Mouse (Mus musculus) forebrain, embryonic 15.5 days (tissue): ENCODE data around the gene Tm4sf5. TPM values are rescaled to one million over a fixed set of nuclear protein-coding genes. Genes with fewer than 3 reads are reported as not detected.

Source experiments
- polyA plus RNA-seq: library from polyadenylated mRNA; unstranded; fragments of >200 nt; fragmentation: Nextera tagmentation; extraction: Ambion mirVana; gene quantifications from 2 replicates; pipeline ENCODE4 v1.2.1, GENCODE M21; 2015

Tm4sf5 gene
- polyA plus RNA-seq, 1 experiment from 2014 or later, result 1.0 TPM

Other genes with a start within 250 kb of the Tm4sf5 start
- 0.66 and 0.79 TPM in 2 replicates for gene Alox12, start 249.9 kb upstream of the Tm4sf5 start, polyA plus RNA-seq
- not detected in 2 replicates for gene Alox12e, start 182.6 kb upstream of the Tm4sf5 start, polyA plus RNA-seq
- gene Alox15, start 153.2 kb upstream of the Tm4sf5 start, polyA plus RNA-seq, result not detected in 2 replicates
- gene Pelp1, start 95.2 kb upstream of the Tm4sf5 start, polyA plus RNA-seq, result 33.4 and 37.2 TPM in 2 replicates
- gene Arrb2, start 72.6 kb upstream of the Tm4sf5 start, polyA plus RNA-seq, result 38.1 and 38.4 TPM in 2 replicates
- gene Med11, start 53.3 kb upstream of the Tm4sf5 start, polyA plus RNA-seq, result 40.2 and 45.0 TPM in 2 replicates
- 0.52 and 0.56 TPM in 2 replicates for gene Zmynd15, start 45.8 kb upstream of the Tm4sf5 start, polyA plus RNA-seq
- gene Cxcl16, start 45.3 kb upstream of the Tm4sf5 start, polyA plus RNA-seq, result 1.4 and 1.9 TPM in 2 replicates
- 0.29 and 0.36 TPM in 2 replicates for gene Vmo1, start 9.4 kb downstream of the Tm4sf5 start, polyA plus RNA-seq
- gene Gltpd2, start 14.0 kb downstream of the Tm4sf5 start, polyA plus RNA-seq, result 0.14 TPM in 1 of 2 replicates, not detected in the other
- gene Psmb6, start 20.1 kb downstream of the Tm4sf5 start, polyA plus RNA-seq, result 750 and 789 TPM in 2 replicates
- gene Gm40193, start 27.7 kb downstream of the Tm4sf5 start, polyA plus RNA-seq, result not detected in 2 replicates
- 7.0 and 8.2 TPM in 2 replicates for gene Pld2, start 34.8 kb downstream of the Tm4sf5 start, polyA plus RNA-seq
- gene Mink1, start 57.6 kb downstream of the Tm4sf5 start, polyA plus RNA-seq, result 14.3 and 15.6 TPM in 2 replicates
- gene 4930544D05Rik, start 110.6 kb downstream of the Tm4sf5 start, polyA plus RNA-seq, result not detected in 2 replicates
- gene Chrne, start 114.0 kb downstream of the Tm4sf5 start, polyA plus RNA-seq, result 0.34 TPM in 1 of 2 replicates, not detected in the other
- gene Gp1ba, start 133.9 kb downstream of the Tm4sf5 start, polyA plus RNA-seq, result 0.08 and 0.24 TPM in 2 replicates
- 126 and 130 TPM in 2 replicates for gene Rnf167, start 142.0 kb downstream of the Tm4sf5 start, polyA plus RNA-seq
- 167 and 168 TPM in 2 replicates for gene Slc25a11, start 142.2 kb downstream of the Tm4sf5 start, polyA plus RNA-seq
- gene Pfn1, start 149.4 kb downstream of the Tm4sf5 start, polyA plus RNA-seq, result 683 and 724 TPM in 2 replicates
- 6.3 and 8.4 TPM in 2 replicates for gene Eno3, start 152.0 kb downstream of the Tm4sf5 start, polyA plus RNA-seq
- gene Spag7, start 164.2 kb downstream of the Tm4sf5 start, polyA plus RNA-seq, result 148 and 153 TPM in 2 replicates
- 17.0 and 17.6 TPM in 2 replicates for gene Camta2, start 182.9 kb downstream of the Tm4sf5 start, polyA plus RNA-seq
- 0.69 and 1.5 TPM in 2 replicates for gene Inca1, start 194.9 kb downstream of the Tm4sf5 start, polyA plus RNA-seq
- 1.4 and 1.5 TPM in 2 replicates for gene Kif1c, start 195.3 kb downstream of the Tm4sf5 start, polyA plus RNA-seq